Mouse (Mus musculus) megakaryocyte, embryonic 14.5 days (primary cell): ENCODE measurements around the gene Defb30. TPM values are rescaled to one million over a fixed set of nuclear protein-coding genes. Genes with fewer than 3 reads are reported as not detected.

Experiments used
- H3K27me3 ChIP-seq: replicated peaks from 2 replicates; pipeline ENCODE3; 2012; ENCODE audit warnings: inconsistent platforms
- H3K36me3 ChIP-seq: replicated peaks from 2 replicates; pipeline ENCODE3; 2012; ENCODE audit warnings: low read length, inconsistent platforms, mixed read lengths
- H3K4me1 ChIP-seq: 2 replicates; pipeline ENCODE4 v1.6.1; 2012; ENCODE audit warnings: inconsistent platforms
- H3K4me3 ChIP-seq: replicated peaks from 2 replicates; pipeline ENCODE3; 2012; ENCODE audit warnings: moderate library complexity, mild to moderate bottlenecking, inconsistent platforms
- H3K9me3 ChIP-seq: 2 replicates; pipeline ENCODE4 v1.6.1; 2012; ENCODE audit warnings: inconsistent platforms
- FLI1 ChIP-seq: IDR thresholded peaks from 2 replicates; pipeline ENCODE4 v1.6.1; 2012; ENCODE audit warnings: low read length, inconsistent platforms, mixed read lengths
- GATA1 ChIP-seq: IDR thresholded peaks from 3 replicates; pipeline ENCODE4 v1.6.1; 2012; ENCODE audit warnings: mixed read lengths, low read length, inconsistent platforms, borderline replicate concordance
- polyA plus RNA-seq: library from polyadenylated mRNA; stranded (reverse); fragments of >175 nt; gene quantifications from 2 replicates; pipeline ENCODE4 v1.2.3, GENCODE M21; 2012; ENCODE audit warnings: low replicate concordance; ENCODE audit not compliant: insufficient read depth

The Defb30 gene
- polyA plus RNA-seq, result not detected in 2 replicates

- H3K4me3 ChIP-seq, result no peak within 1 kb of the TSS
- TF ChIP-seq FLI1 (no peak), GATA1 (no peak)
Measured at GRCm38 (mm10) chr14:63049910-63050370, at the start of gene Defb30. Gene Defb30, minus strand, starts transcription at chr14:63049960.

GRCm38 (mm10) chr14:63067708-63068107 lies 17.9 kb upstream of the Defb30 start:
- no peak overlapping the region for H3K4me3 ChIP-seq
- H3K27me3 ChIP-seq, result peaks cover 44% of the 10 kb centered on the region
- peaks cover 4% of the 10 kb centered on the region for H3K4me1 ChIP-seq
- no peaks in the 10 kb centered on the region for H3K36me3 ChIP-seq
- H3K9me3 ChIP-seq, result peaks cover 5% of the 10 kb centered on the region
- no peak for TF ChIP-seq FLI1
- no peak for TF ChIP-seq GATA1

More at GRCm38 (mm10) chr14:63049910-63050370, at the start of gene Defb30:
- no peaks in the 10 kb centered on the region for H3K36me3 ChIP-seq
- H3K4me1 ChIP-seq, result peaks cover 5% of the 10 kb centered on the region; the same call in 1 of the 2 replicates
- H3K27me3 ChIP-seq, result peaks cover 15% of the 10 kb centered on the region
- H3K9me3 ChIP-seq, result no peaks in the 10 kb centered on the region

DNA sequence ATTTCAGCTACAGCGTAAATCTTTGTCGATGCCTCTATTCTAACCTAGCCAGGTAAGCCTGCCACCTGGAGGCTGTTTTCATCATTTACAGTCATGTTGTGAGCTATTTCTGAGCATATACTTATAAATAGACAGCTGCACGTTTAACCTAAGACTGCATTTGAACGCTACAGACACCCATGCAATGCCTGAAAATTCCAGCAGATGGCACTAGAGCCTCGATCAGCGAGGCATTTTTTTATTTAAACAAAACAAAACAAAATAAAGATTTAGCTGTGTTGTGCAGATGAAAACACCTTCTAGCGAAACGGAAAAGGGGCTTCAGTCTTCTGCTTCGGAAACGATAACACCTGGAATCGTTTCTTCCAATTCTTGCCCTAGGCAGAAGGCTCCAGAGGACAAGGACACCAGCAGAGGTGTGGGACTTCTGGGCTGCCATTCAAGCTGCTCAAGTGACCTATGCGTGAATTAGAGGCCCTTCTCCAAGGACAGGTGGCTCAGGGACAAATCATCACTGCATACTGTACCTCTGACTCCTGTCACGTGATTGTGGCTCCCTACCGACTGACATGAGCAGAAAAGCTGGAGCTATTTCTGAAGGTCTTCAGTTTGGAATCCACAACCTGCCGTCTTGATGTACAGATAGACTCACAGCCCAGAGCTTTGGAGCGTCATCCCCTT lies 17.0 kb upstream of the Defb30 start:
- Histone ChIP-seq H3K9me3 (peaks cover 5% of the 10 kb centered on the region), H3K4me1 (peaks cover 8% of the 10 kb centered on the region), H3K4me3 (peak overlapping the region; percentile 3), H3K36me3 (no peaks in the 10 kb centered on the region), H3K27me3 (peaks cover 39% of the 10 kb centered on the region)
- TF ChIP-seq GATA1 (no peak), FLI1 (no peak)

- TF ChIP-seq GATA1 (no peak), FLI1 (no peak)
- H3K4me1 ChIP-seq, result peaks cover 8% of the 10 kb centered on the region
Measured at GRCm38 (mm10) chr14:63065391-63065790, 15.6 kb upstream of the Defb30 start.

DNA sequence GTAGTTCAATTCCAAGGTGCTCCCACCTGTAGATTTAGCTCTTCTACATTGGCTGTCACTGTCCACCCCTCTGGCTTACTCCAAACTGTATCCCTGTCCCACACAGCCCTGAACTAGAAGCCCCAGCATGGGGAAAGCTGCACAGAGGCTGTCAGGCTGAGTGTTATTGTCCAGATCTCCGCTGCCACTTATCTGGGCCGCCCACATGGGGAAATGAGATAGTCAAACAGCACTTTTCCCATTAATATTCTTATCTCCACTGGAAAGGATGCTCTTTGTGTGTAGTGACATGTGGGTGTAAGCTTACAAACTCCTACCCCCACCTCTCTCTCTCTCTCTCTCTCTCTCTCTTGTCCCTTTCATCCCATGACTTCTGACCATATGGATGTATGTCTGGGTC lies 12.4 kb upstream of the Defb30 start:
- Histone ChIP-seq H3K27me3 (peaks cover 23% of the 10 kb centered on the region), H3K4me3 (no peak overlapping the region), H3K36me3 (no peaks in the 10 kb centered on the region), H3K4me1 (peaks cover 8% of the 10 kb centered on the region), H3K9me3 (peaks cover 11% of the 10 kb centered on the region)
- TF ChIP-seq GATA1 (no peak), FLI1 (no peak)

More at GRCm38 (mm10) chr14:63065391-63065790, 15.6 kb upstream of the Defb30 start:
- peaks cover 5% of the 10 kb centered on the region for H3K9me3 ChIP-seq
- peaks cover 44% of the 10 kb centered on the region for H3K27me3 ChIP-seq
- no peaks in the 10 kb centered on the region for H3K36me3 ChIP-seq
- H3K4me3 ChIP-seq, result no peak overlapping the region

- H3K9me3 ChIP-seq, result peaks cover 14% of the 10 kb centered on the region
- H3K4me1 ChIP-seq, result peaks cover 4% of the 10 kb centered on the region; the same call in 1 of the 2 replicates
- no peak for TF ChIP-seq FLI1
- TF ChIP-seq GATA1, result no peak
- H3K4me3 ChIP-seq, result no peak overlapping the region
- peaks cover 30% of the 10 kb centered on the region for H3K27me3 ChIP-seq
- H3K36me3 ChIP-seq, result no peaks in the 10 kb centered on the region
Measured at GRCm38 (mm10) chr14:63060361-63060760, 10.6 kb upstream of the Defb30 start.

GRCm38 (mm10) chr14:63054729-63055128 lies 5.0 kb upstream of the Defb30 start:
- Histone ChIP-seq H3K36me3 (no peaks in the 10 kb centered on the region), H3K4me3 (no peak overlapping the region), H3K4me1 (peaks cover 5% of the 10 kb centered on the region; the same call in 1 of the 2 replicates), H3K27me3 (peaks cover 24% of the 10 kb centered on the region), H3K9me3 (peaks cover 9% of the 10 kb centered on the region)
- TF ChIP-seq FLI1, result no peak
- no peak for TF ChIP-seq GATA1

DNA sequence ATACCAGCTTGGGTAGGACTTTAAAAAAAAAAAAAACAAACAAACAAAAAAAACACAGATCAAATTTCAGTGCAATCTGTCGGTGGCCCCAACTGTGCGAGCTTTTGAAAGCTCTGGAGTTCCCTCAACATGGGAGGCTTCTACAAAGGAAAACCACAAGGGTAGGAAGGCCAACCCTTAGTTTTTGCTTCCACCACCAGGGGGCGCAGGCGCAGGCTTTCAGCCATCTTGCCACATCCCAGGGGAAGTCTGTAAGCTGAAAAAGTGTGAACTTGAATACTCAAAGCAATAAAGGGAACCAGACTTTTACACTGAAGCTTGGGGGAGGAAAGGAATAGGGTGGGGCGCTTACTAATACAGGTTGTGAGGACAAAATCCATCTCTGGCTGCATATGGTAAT lies 1.0 kb upstream of the Defb30 start:
- no peaks in the 10 kb centered on the region for H3K9me3 ChIP-seq
- peaks cover 5% of the 10 kb centered on the region; the same call in 1 of the 2 replicates for H3K4me1 ChIP-seq
- H3K4me3 ChIP-seq, result no peak overlapping the region
- TF ChIP-seq GATA1, result no peak
- no peak for TF ChIP-seq FLI1
- H3K27me3 ChIP-seq, result peaks cover 22% of the 10 kb centered on the region
- H3K36me3 ChIP-seq, result no peaks in the 10 kb centered on the region

- Histone ChIP-seq H3K4me1 (no peaks in the 10 kb centered on the region), H3K27me3 (peaks cover 12% of the 10 kb centered on the region)
- TF ChIP-seq FLI1, result no peak
- no peak for TF ChIP-seq GATA1
Measured at GRCm38 (mm10) chr14:63046691-63047090, 3.1 kb downstream of the Defb30 start, which contains the start of gene Defb42. Gene Defb42, plus strand, starts transcription at chr14:63046991.

GRCm38 (mm10) chr14:63020524-63021156 lies 29.1 kb downstream of the Defb30 start:
- Histone ChIP-seq H3K36me3 (no peaks in the 10 kb centered on the region), H3K9me3 (no peaks in the 10 kb centered on the region), H3K4me1 (no peaks in the 10 kb centered on the region), H3K27me3 (peaks cover 8% of the 10 kb centered on the region), H3K4me3 (no peak overlapping the region)
- TF ChIP-seq FLI1 (no peak), GATA1 (no peak)

More at GRCm38 (mm10) chr14:63046691-63047090, 3.1 kb downstream of the Defb30 start, which contains the start of gene Defb42:
- H3K9me3 ChIP-seq, result no peaks in the 10 kb centered on the region
- no peak within 1 kb of the TSS for H3K4me3 ChIP-seq
- no peaks in the 10 kb centered on the region for H3K36me3 ChIP-seq

- no peak overlapping the region for H3K4me3 ChIP-seq
- H3K4me1 ChIP-seq, result no peaks in the 10 kb centered on the region
- peaks cover 6% of the 10 kb centered on the region for H3K27me3 ChIP-seq
- TF ChIP-seq GATA1 (no peak), FLI1 (no peak)
- peaks cover 18% of the 10 kb centered on the region for H3K9me3 ChIP-seq
- H3K36me3 ChIP-seq, result no peaks in the 10 kb centered on the region
Measured at GRCm38 (mm10) chr14:63014667-63015066, 35.1 kb downstream of the Defb30 start.
